Mouse (Mus musculus) CH12.LX (cell line): ENCODE measurements at regions not wholly inside any gene's neighbourhood (a gene's known extent, or its start where the extent isn't known, plus 50 kb on each side); places are given as distances from the start of the nearest gene placed in this dataset.

ENCODE experiments used
- DNase-seq: peaks from one replicate; pipeline ENCODE4 v3.0.0-alpha.2; 2013; ENCODE audit errors: extremely low read depth
- H3K27ac ChIP-seq: 2 replicates; pipeline ENCODE4 v1.5.1; 2012; ENCODE audit warnings: low read depth, mild to moderate bottlenecking, control low read depth, moderate library complexity; ENCODE audit not compliant: insufficient read depth
- H3K27me3 ChIP-seq: replicated peaks from 2 replicates; pipeline ENCODE3; 2012; ENCODE audit warnings: inconsistent platforms
- H3K36me3 ChIP-seq, 2 experiments: replicated peaks in 1 of 2; 2 replicates each; pipeline versions ENCODE3 to v1.6.1; 2012; ENCODE audit warnings: inconsistent platforms in 1 of 2, low read length in 1 of 2, mild to moderate bottlenecking in 1 of 2, mixed read lengths in 1 of 2, moderate library complexity in 1 of 2; ENCODE audit not compliant: control insufficient read depth in 1 of 2, insufficient read depth in 1 of 2
- H3K4me1 ChIP-seq, 2 experiments: 2 replicates each; pipeline ENCODE4 v1.6.1; 2012; ENCODE audit warnings: inconsistent platforms in 1 of 2, moderate library complexity in 1 of 2; ENCODE audit not compliant: insufficient read depth in 2 of 2, control insufficient read depth in 1 of 2
- H3K4me2 ChIP-seq: 2 replicates; pipeline ENCODE4 v1.6.1; 2012; ENCODE audit warnings: low read depth, mild to moderate bottlenecking, control low read depth; ENCODE audit not compliant: poor library complexity, insufficient read depth, severe bottlenecking
- H3K4me3 ChIP-seq, 3 experiments: fragments of 150-350 bp in 1 of 3; sonication (generic) in 1 of 3; replicated peaks in 1 of 3; 2 replicates each; pipeline versions ENCODE3 to v1.5.1; 2011 to 2012; ENCODE audit warnings: low read depth in 2 of 3, low read length in 2 of 3, mild to moderate bottlenecking in 2 of 3, moderate library complexity in 2 of 3, control low read depth in 1 of 3, improper control_type of control experiment in 1 of 3, inconsistent platforms in 1 of 3, mixed read lengths in 1 of 3; ENCODE audit not compliant: poor library complexity in 1 of 3
- H3K79me2 ChIP-seq: replicated peaks from 2 replicates; pipeline ENCODE4 v1.6.1; 2012; ENCODE audit warnings: mild to moderate bottlenecking, moderate library complexity; ENCODE audit not compliant: control insufficient read depth, poor library complexity, insufficient read depth, severe bottlenecking; ENCODE audit errors: extremely low read depth
- H3K9ac ChIP-seq: 2 replicates; pipeline ENCODE4 v1.6.1; 2012; ENCODE audit warnings: low read depth, mild to moderate bottlenecking, control low read depth, moderate library complexity; ENCODE audit not compliant: insufficient read depth
- H3K9me3 ChIP-seq: replicated peaks from 2 replicates; pipeline ENCODE3; 2012; ENCODE audit warnings: low read length, inconsistent platforms, mixed read lengths
- BHLHE40 ChIP-seq: IDR thresholded peaks from 2 replicates; pipeline ENCODE4 v1.6.1; 2011; ENCODE audit warnings: mild to moderate bottlenecking, low read depth, low read length, improper control_type of control experiment
- CHD2 ChIP-seq: IDR thresholded peaks from 2 replicates; pipeline ENCODE4 v1.6.1; 2011; ENCODE audit warnings: low read length, improper control_type of control experiment
- CTCF ChIP-seq, 2 experiments: IDR thresholded peaks in 1 of 2; conservative IDR thresholded peaks in 1 of 2; 2 replicates each; pipeline ENCODE4 v1.5.1; 2011 to 2012; ENCODE audit warnings: low read depth in 2 of 2, low read length in 2 of 2, improper control_type of control experiment in 1 of 2, inconsistent platforms in 1 of 2, mild to moderate bottlenecking in 1 of 2, moderate library complexity in 1 of 2
- ELF1 ChIP-seq: IDR thresholded peaks from 2 replicates; pipeline ENCODE4 v1.6.1; 2014; ENCODE audit warnings: low read depth, mild to moderate bottlenecking, inconsistent platforms, low read length, improper control_type of control experiment
- EP300 ChIP-seq: IDR thresholded peaks from 2 replicates; pipeline ENCODE4 v1.6.1; 2011; ENCODE audit warnings: low read length, improper control_type of control experiment
- GABPA ChIP-seq: IDR thresholded peaks from 2 replicates; pipeline ENCODE4 v1.6.1; 2012; ENCODE audit warnings: low read depth, low read length, improper control_type of control experiment, inconsistent platforms; ENCODE audit not compliant: insufficient replicate concordance
- MAX ChIP-seq: IDR thresholded peaks from 2 replicates; pipeline ENCODE4 v1.6.1; 2011; ENCODE audit warnings: low read length, improper control_type of control experiment
- MAZ ChIP-seq: IDR thresholded peaks from 2 replicates; pipeline ENCODE4 v1.6.1; 2012; ENCODE audit warnings: low read depth, mild to moderate bottlenecking, inconsistent platforms, low read length, improper control_type of control experiment, moderate library complexity
- MXI1 ChIP-seq: IDR thresholded peaks from 2 replicates; pipeline ENCODE4 v1.6.1; 2011; ENCODE audit warnings: mild to moderate bottlenecking, low read depth, low read length, improper control_type of control experiment
- MYC ChIP-seq: IDR thresholded peaks from 2 replicates; pipeline ENCODE4 v1.6.1; 2011; ENCODE audit warnings: low read depth, mild to moderate bottlenecking, improper control_type of control experiment, low read length
- NELFE ChIP-seq: IDR thresholded peaks from 2 replicates; pipeline ENCODE4 v1.6.1; 2011; ENCODE audit warnings: low read depth, low read length, improper control_type of control experiment
- NRF1 ChIP-seq: IDR thresholded peaks from 2 replicates; pipeline ENCODE4 v1.6.1; 2014; ENCODE audit warnings: low read depth, mild to moderate bottlenecking, inconsistent platforms, low read length, improper control_type of control experiment, moderate library complexity
- POLR2AphosphoS2 ChIP-seq: IDR thresholded peaks from 2 replicates; pipeline ENCODE4 v1.6.1; 2011; ENCODE audit warnings: low read depth, low read length, improper control_type of control experiment
- RCOR1 ChIP-seq: conservative IDR thresholded peaks from 2 replicates; pipeline ENCODE4 v1.6.1; 2012; ENCODE audit warnings: low read depth, mild to moderate bottlenecking, inconsistent platforms, low read length, improper control_type of control experiment
- SIN3A ChIP-seq: IDR thresholded peaks from 2 replicates; pipeline ENCODE4 v1.6.1; 2012; ENCODE audit warnings: low read length, improper control_type of control experiment, inconsistent platforms
- SMC3 ChIP-seq: IDR thresholded peaks from 2 replicates; pipeline ENCODE4 v1.6.1; 2011; ENCODE audit warnings: low read depth, low read length, improper control_type of control experiment
- TCF12 ChIP-seq: IDR thresholded peaks from 2 replicates; pipeline ENCODE4 v1.6.1; 2014; ENCODE audit warnings: low read depth, mild to moderate bottlenecking, inconsistent platforms, low read length, improper control_type of control experiment
- ZKSCAN1 ChIP-seq: IDR thresholded peaks from 2 replicates; pipeline ENCODE4 v1.6.1; 2012; ENCODE audit warnings: low read depth, inconsistent platforms, low read length, improper control_type of control experiment, borderline replicate concordance
- dilution Hi-C: fragments of 300-500 bp; cut with MboI; formaldehyde crosslinking; loops from 2 replicates; pipeline ENCODE4 v1.14.3; 2020; ENCODE audit warnings: low sequenced_read_pairs; ENCODE audit not compliant: extremely low pct_unique_long_range_greater_than_20kb, extremely low pct_ligation_motif_present
- in situ Hi-C: fragments of 300-500 bp; cut with MboI; formaldehyde crosslinking; loops from 3 replicates; pipeline ENCODE4 v1.14.3; 2019; ENCODE audit warnings: low sequenced_read_pairs, low pct_ligation_motif_present, low pct_unique_long_range_greater_than_20kb, mixed read lengths

- Histone ChIP-seq H3K27me3 (no peaks in the 10 kb centered on the region), H3K9me3 (peaks cover 4% of the 10 kb centered on the region), H3K27ac (no peak overlapping the region), H3K79me2 (no peaks in the 10 kb centered on the region), H3K36me3 (no peaks in the 10 kb centered on the region), H3K4me1 (peaks cover 21 to 40% of the 10 kb centered on the region in 2 experiments), H3K9ac (no peak overlapping the region), H3K4me3 (no peak overlapping the region), H3K4me2 (no peak overlapping the region; the same call in 1 of the 2 replicates)
- in situ Hi-C loops: no loop called here
- dilution Hi-C loops: no loop called here
- DNase-seq: peak; percentile 83
- TF ChIP-seq BHLHE40 (no peak), MYC (peak; percentile 38; the same call in 1 of the 2 replicates), MAX (peak; percentile 53; the same call in 1 of the 2 replicates), EP300 (0 out of 2 replicates have a peak, but pooled peaks have one; percentile 34)
Measured at GRCm38 (mm10) chr6:144929262-144929855, 146.6 kb downstream of the Bcat1 start.

DNA sequence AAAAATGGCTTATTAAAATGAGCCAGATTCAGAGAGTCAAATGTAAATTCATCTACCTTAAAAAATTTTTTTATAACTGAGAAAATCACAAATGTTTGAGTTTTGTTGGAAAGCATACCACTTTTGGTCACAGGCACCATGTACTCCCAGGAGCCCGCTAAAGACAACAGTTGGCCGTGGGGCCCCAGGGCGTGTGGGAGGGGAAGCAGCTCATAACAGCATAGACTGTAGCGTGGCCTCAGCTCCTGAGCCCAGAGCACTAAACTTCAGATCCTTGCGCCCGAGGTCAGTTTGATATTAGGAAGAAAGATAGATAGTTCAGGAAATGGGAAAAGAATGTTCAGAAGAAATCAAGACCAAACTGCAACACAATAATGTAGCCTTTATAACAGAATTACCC is 145.8 kb upstream of the Sox5 start:
- Histone ChIP-seq H3K27me3 (no peaks in the 10 kb centered on the region), H3K4me1 (peaks cover 25 to 56% of the 10 kb centered on the region in 2 experiments), H3K4me3 (no peak overlapping the region), H3K79me2 (no peaks in the 10 kb centered on the region), H3K4me2 (no peak overlapping the region), H3K36me3 (no peaks in the 10 kb centered on the region), H3K27ac (no peak overlapping the region), H3K9me3 (peaks cover 3% of the 10 kb centered on the region), H3K9ac (no peak overlapping the region)
- DNase-seq: no peak
- dilution Hi-C loops (no loop called here), in situ Hi-C loops (no loop called here)
- TF ChIP-seq BHLHE40 (no peak), MYC (no peak), CTCF (conservative IDR thresholded peaks at IDR 0.05 in 1 of 2, IDR thresholded peaks at IDR 0.05 in 1 of 2; ENCODE audit: low read depth in 2 of 2, low read length in 2 of 2) (no peak), TCF12 (no peak), MAX (no peak), NRF1 (no peak), POLR2AphosphoS2 (no peak), SMC3 (no peak), MAZ (no peak), NELFE (no peak), EP300 (no peak), SIN3A (no peak), ELF1 (no peak), GABPA (no peak), CHD2 (no peak), ZKSCAN1 (no peak), MXI1 (no peak), RCOR1 (no peak)
